Mouse (Mus musculus): ENCODE data around the gene Bpifa5. TPM values are rescaled to one million over a fixed set of nuclear protein-coding genes. Genes with fewer than 3 reads are reported as not detected.
"Not testable (repeated sequence)": the region's sequence is repeated elsewhere in the genome, so short reads cannot be mapped to it uniquely, and the experiment has no call there.

The Bpifa5 gene
- total RNA-seq (2018; cell fraction: chromatin; rRNA removed), result not detected
- not detected for total RNA-seq (2018; cell fraction: cytosol; rRNA removed)
- total RNA-seq (2018; cell fraction: nucleus; rRNA removed), result not detected
- polyA plus RNA-seq (2018), result not detected in 3 replicates

DNA sequence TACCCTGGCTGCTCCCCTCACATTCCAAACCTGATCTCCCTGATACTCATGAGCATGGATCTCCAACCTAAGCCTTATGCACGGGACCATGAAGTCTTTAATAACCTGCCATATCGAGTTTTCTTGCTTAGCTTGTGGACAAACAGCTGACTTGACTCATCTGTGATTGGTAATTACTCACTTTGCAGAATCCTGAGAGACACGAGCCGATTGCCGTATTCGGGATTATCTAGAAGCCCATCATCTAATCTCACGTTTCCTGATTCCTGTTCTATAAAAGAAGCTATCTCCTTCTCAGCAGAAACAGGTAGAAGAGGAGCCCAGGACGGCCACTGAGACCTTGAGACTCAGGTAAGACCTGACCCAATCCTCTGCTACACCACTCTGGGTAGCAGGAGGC is at the start of gene Bpifa5:
TSS of gene Bpifa5 (plus strand) at position 301 of the 400 bp plus-strand sequence.
- Histone ChIP-seq H3K27ac (no peak within 1 kb of the TSS), H3K79me2 (ENCODE audit: inconsistent target) (no peaks in the 10 kb centered on the region), H3K36me3 (ENCODE audit: inconsistent target) (no peaks in the 10 kb centered on the region), H3K4me3 (ENCODE audit: inconsistent target) (no peak within 1 kb of the TSS)
- 81% methylated on average over 8 of the region's 8 CpGs for WGBS (ENCODE audit: missing documents)

DNA sequence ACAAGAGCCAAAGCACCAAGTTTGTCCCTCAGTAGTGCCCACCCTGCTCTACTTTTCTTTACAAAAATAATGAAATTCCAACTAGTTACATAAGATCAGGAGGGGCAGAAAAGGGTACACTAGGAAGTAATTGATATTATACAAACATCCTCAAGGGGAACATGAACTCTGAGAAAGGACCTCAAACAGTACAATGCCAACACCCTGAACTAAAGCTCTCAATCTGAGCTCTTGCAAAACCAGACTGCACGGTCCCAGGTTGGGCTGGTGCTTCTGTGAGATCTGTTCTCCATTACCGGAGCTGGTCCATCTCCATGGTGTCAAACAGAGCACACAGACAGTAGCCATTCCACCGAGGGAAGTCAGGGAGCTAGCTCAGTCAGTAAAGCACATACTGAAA is 45.0 kb upstream of the Bpifa5 start:
- Histone ChIP-seq H3K27ac (no peak overlapping the region), H3K36me3 (ENCODE audit: inconsistent target) (no peaks in the 10 kb centered on the region), H3K79me2 (ENCODE audit: inconsistent target) (no peaks in the 10 kb centered on the region), H3K4me3 (ENCODE audit: inconsistent target) (no peak overlapping the region)
- WGBS (ENCODE audit: missing documents), result 79% methylated on average over 3 of the region's 3 CpGs

- H3K27ac ChIP-seq, result no peak within 1 kb of the TSS
- H3K4me3 ChIP-seq (ENCODE audit: inconsistent target), result no peak within 1 kb of the TSS
- 80% methylated on average over 2 of the region's 2 CpGs for WGBS (ENCODE audit: missing documents)
- no peaks in the 10 kb centered on the region for H3K36me3 ChIP-seq (ENCODE audit: inconsistent target)
- no peaks in the 10 kb centered on the region for H3K79me2 ChIP-seq (ENCODE audit: inconsistent target)
Measured at GRCm38 (mm10) chr2:154130120-154130519, 32.3 kb upstream of the Bpifa5 start, which contains the start of gene Bpifa3. Gene Bpifa3, plus strand, starts transcription at chr2:154130336.

- Histone ChIP-seq H3K79me2 (ENCODE audit: inconsistent target) (no peaks in the 10 kb centered on the region), H3K4me3 (ENCODE audit: inconsistent target) (no peak within 1 kb of the TSS), H3K27ac (no peak within 1 kb of the TSS), H3K36me3 (ENCODE audit: inconsistent target) (no peaks in the 10 kb centered on the region)
- 95% methylated on average over 4 of the region's 4 CpGs for WGBS (ENCODE audit: missing documents)
Measured at GRCm38 (mm10) chr2:154142580-154142979, 19.8 kb upstream of the Bpifa5 start, which contains the start of gene Bpifa1. Gene Bpifa1, plus strand, starts transcription at chr2:154142880.

DNA sequence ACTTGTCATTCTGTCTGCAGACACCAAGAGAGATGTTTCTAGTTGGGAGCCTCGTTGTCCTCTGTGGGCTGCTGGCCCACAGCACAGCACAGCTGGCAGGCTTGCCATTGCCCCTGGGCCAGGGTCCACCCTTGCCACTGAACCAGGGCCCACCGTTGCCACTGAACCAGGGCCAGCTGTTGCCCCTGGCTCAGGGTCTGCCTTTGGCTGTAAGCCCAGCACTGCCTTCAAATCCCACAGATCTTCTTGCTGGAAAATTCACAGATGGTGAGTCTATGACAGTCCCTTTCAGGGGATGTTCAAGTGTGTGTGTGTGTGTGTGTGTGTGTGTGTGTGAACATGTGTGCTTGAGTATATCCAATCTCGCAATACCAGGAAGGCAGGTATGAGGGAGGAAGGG is 18.7 kb upstream of the Bpifa5 start:
- no peaks in the 10 kb centered on the region for H3K79me2 ChIP-seq (ENCODE audit: inconsistent target)
- WGBS (ENCODE audit: missing documents), result 96% methylated on average over 3 of the region's 3 CpGs
- H3K36me3 ChIP-seq (ENCODE audit: inconsistent target), result no peaks in the 10 kb centered on the region
- H3K4me3 ChIP-seq (ENCODE audit: inconsistent target), result no peak overlapping the region
- no peak overlapping the region for H3K27ac ChIP-seq

DNA sequence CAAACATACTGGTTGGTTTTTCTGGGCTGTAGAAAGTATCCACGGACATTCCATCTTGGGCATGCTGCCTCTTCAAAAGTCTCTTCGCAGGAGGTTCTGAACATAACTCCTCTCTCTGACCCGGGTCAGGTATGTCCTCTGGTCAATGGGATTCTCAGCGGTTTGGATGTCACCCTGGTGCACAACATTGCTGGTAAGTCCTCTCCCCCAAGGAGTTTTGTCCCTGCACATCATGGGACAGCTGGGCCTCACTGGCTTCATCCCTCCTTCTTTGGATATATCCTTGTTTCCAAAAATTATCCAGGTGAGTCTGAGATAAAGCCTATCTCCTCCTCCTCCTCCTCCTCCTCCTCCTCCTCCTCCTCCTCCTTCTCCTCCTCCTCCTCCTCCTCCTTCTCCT is 14.9 kb upstream of the Bpifa5 start:
- H3K36me3 ChIP-seq (ENCODE audit: inconsistent target), result no peaks in the 10 kb centered on the region
- H3K27ac ChIP-seq, result no peak overlapping the region
- WGBS (ENCODE audit: missing documents), result 82% methylated on average over 4 of the region's 4 CpGs
- no peak overlapping the region for H3K4me3 ChIP-seq (ENCODE audit: inconsistent target)
- no peaks in the 10 kb centered on the region for H3K79me2 ChIP-seq (ENCODE audit: inconsistent target)

DNA sequence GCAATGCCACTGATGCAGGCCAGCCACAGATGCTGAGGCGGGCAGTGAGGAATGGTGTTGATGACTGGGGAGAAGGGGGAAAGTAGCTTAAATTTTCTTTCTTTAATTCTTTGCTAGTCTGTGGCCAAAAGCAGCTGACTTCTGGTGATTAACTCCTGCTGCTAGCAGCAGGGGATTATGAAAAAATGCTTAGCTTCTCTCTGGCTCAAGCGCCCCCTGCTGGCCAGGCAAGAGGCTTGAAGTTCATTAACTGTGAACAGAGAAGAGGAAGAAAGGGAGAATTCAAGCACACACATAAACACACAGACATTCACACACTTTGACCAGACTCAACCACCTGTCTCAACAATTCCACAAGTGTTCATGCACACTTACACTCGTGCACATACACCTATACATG is 4.0 kb upstream of the Bpifa5 start:
- Histone ChIP-seq H3K27ac (no peak overlapping the region), H3K4me3 (ENCODE audit: inconsistent target) (no peak overlapping the region), H3K36me3 (ENCODE audit: inconsistent target) (no peaks in the 10 kb centered on the region), H3K79me2 (ENCODE audit: inconsistent target) (no peaks in the 10 kb centered on the region)
- WGBS (ENCODE audit: missing documents), result 44% methylated on average over 3 of the region's 3 CpGs

- no peak overlapping the region for H3K4me3 ChIP-seq (ENCODE audit: inconsistent target)
- H3K27ac ChIP-seq, result no peak overlapping the region
- WGBS (ENCODE audit: missing documents), result 86% methylated on average over 5 of the region's 5 CpGs
- no peaks in the 10 kb centered on the region for H3K36me3 ChIP-seq (ENCODE audit: inconsistent target)
- no peaks in the 10 kb centered on the region for H3K79me2 ChIP-seq (ENCODE audit: inconsistent target)
Measured at GRCm38 (mm10) chr2:154163306-154163705, 899 bp downstream of the Bpifa5 start.

DNA sequence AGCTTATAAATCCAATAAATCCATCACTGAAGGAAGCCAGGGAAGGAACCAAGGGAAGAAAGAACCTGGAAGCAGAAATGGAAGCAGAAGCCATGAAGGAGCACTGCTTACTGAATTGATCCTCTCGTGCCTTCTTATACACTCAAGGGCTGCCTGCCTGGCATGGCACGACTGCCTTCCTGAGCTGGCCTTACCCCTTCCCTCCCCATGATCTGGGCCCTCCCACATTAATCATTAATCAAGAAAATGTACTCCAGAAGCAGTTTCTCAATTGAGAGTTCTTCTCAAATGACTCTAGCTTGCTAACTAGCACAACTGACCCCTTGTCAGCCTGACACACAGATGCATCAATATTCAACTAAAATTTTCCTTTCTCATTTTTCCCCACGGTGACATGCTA is 6.8 kb downstream of the Bpifa5 start:
- H3K79me2 ChIP-seq (ENCODE audit: inconsistent target), result no peaks in the 10 kb centered on the region
- WGBS (ENCODE audit: missing documents), result 74% methylated on average over 3 of the region's 3 CpGs
- no peak overlapping the region for H3K27ac ChIP-seq
- H3K36me3 ChIP-seq (ENCODE audit: inconsistent target), result no peaks in the 10 kb centered on the region
- H3K4me3 ChIP-seq (ENCODE audit: inconsistent target), result no peak overlapping the region

DNA sequence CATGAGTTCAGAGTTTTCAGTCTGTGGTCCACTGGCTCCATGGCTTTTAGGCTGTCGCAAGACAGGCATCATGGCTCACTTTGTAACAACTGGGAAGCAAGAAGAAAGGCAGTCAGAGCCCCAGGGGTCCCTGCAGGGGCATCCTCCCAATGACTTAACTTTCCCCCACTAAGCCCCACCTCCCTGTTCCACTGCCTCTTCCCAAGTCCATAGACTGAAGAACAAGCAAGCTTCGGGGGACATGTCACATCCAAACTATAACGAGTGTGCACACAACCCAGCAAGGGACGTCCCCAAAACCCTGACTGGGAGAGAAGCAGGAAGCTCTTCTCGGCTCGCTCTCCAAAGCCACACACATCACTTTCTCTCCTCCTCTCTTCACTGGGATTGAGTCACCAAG is 9.2 kb downstream of the Bpifa5 start:
- H3K4me3 ChIP-seq (ENCODE audit: inconsistent target), result no peak overlapping the region
- no peaks in the 10 kb centered on the region for H3K79me2 ChIP-seq (ENCODE audit: inconsistent target)
- H3K36me3 ChIP-seq (ENCODE audit: inconsistent target), result no peaks in the 10 kb centered on the region
- no peak overlapping the region for H3K27ac ChIP-seq
- 69% methylated on average over 6 of the region's 6 CpGs for WGBS (ENCODE audit: missing documents)

DNA sequence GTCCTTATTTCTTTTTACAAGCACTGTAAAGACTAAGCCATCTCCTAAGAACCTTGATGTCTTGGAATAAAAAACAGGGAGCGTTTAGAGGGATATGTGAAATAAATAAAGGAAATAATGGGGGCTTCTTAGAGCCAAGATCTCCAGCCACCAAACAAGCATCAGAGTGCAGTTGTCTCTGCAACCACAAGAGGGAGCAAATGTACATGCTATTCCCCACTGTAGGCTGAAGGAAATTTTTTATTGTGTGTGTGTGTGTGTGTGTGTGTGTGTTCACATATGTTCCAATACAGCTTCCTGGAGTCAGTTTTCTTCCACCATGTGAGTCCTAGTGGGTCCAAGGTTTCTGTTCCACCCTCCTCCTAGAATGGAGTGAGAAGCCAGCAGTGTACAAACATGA is 10.9 kb downstream of the Bpifa5 start:
- Histone ChIP-seq H3K36me3 (ENCODE audit: inconsistent target) (no peaks in the 10 kb centered on the region), H3K27ac (no peak overlapping the region), H3K79me2 (ENCODE audit: inconsistent target) (no peaks in the 10 kb centered on the region), H3K4me3 (ENCODE audit: inconsistent target) (no peak overlapping the region)
- WGBS (ENCODE audit: missing documents), result 23% methylated on average over 1 of the region's 1 CpGs

DNA sequence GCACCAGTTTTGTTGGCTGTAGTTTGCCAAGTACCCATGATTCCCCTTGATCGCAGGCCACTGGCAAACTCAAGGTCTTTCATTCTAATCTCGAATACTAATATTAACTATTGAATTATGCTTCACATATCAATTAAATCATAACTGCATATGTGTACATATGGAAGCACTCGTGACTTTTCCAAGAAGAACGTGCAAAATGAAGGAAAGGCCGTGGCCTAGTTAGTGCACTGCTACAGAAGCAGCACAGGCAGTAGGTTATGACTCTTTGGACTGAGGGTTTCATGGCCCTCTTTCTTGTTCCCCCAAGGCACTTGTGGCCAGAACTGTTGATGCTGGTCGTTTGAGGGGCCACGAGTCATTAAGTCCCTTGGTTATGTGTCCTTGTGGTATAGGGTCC is 19.5 kb downstream of the Bpifa5 start:
- not testable (repeated sequence) for H3K4me3 ChIP-seq (ENCODE audit: inconsistent target); H3K36me3 ChIP-seq (ENCODE audit: inconsistent target); H3K27ac ChIP-seq; H3K79me2 ChIP-seq (ENCODE audit: inconsistent target)
- WGBS (ENCODE audit: missing documents), result 87% methylated on average over 7 of the region's 7 CpGs

- WGBS (ENCODE audit: missing documents), result 83% methylated on average over 2 of the region's 4 CpGs
- H3K4me3 ChIP-seq (ENCODE audit: inconsistent target); H3K36me3 ChIP-seq (ENCODE audit: inconsistent target); H3K79me2 ChIP-seq (ENCODE audit: inconsistent target); H3K27ac ChIP-seq: not testable (repeated sequence)
Measured at GRCm38 (mm10) chr2:154183061-154183460, 20.7 kb downstream of the Bpifa5 start.

GRCm38 (mm10) chr2:154185319-154185718 is 22.9 kb downstream of the Bpifa5 start:
- H3K4me3 ChIP-seq (ENCODE audit: inconsistent target), result no peak overlapping the region
- H3K27ac ChIP-seq, result no peak overlapping the region
- H3K36me3 ChIP-seq (ENCODE audit: inconsistent target), result no peaks in the 10 kb centered on the region
- no peaks in the 10 kb centered on the region for H3K79me2 ChIP-seq (ENCODE audit: inconsistent target)
- WGBS (ENCODE audit: missing documents), result 88% methylated on average over 6 of the region's 6 CpGs

DNA sequence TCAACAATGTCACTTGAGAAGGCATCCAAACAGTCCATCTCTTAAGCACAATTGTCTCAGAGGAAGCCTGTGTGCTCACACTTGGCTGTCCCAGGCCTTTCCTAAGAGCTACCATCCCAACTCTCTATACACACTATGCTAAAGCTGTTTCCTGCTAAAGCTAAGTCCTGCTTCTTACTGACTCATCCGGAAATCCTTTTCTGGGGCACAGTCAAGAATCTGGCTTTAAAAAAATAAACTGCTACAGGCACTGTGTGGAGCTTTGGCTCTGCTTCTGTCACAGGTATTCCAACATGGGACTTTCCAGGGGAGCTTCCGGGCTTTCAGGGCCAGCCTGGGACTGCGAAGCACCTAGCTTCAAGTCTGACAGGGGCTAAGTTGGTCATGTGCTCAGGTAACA is 23.3 kb downstream of the Bpifa5 start:
- no peaks in the 10 kb centered on the region for H3K79me2 ChIP-seq (ENCODE audit: inconsistent target)
- H3K27ac ChIP-seq, result no peak overlapping the region
- WGBS (ENCODE audit: missing documents), result 47% methylated on average over 3 of the region's 3 CpGs
- no peak overlapping the region for H3K4me3 ChIP-seq (ENCODE audit: inconsistent target)
- no peaks in the 10 kb centered on the region for H3K36me3 ChIP-seq (ENCODE audit: inconsistent target)

- no peaks in the 10 kb centered on the region for H3K79me2 ChIP-seq (ENCODE audit: inconsistent target)
- no peaks in the 10 kb centered on the region for H3K36me3 ChIP-seq (ENCODE audit: inconsistent target)
- H3K4me3 ChIP-seq (ENCODE audit: inconsistent target), result no peak overlapping the region
- WGBS (ENCODE audit: missing documents), result 29% methylated on average over 5 of the region's 5 CpGs
- H3K27ac ChIP-seq, result no peak overlapping the region
Measured at GRCm38 (mm10) chr2:154187468-154187867, 25.1 kb downstream of the Bpifa5 start.
